Mouse (Mus musculus): ENCODE data around the gene P4ha2. TPM values are rescaled to one million over a fixed set of nuclear protein-coding genes. Genes with fewer than 3 reads are reported as not detected.
"Not testable (repeated sequence)": the region's sequence is repeated elsewhere in the genome, so short reads cannot be mapped to it uniquely, and the experiment has no call there.

The P4ha2 gene
- polyA plus RNA-seq, 1 experiment: 23.4 TPM

DNA sequence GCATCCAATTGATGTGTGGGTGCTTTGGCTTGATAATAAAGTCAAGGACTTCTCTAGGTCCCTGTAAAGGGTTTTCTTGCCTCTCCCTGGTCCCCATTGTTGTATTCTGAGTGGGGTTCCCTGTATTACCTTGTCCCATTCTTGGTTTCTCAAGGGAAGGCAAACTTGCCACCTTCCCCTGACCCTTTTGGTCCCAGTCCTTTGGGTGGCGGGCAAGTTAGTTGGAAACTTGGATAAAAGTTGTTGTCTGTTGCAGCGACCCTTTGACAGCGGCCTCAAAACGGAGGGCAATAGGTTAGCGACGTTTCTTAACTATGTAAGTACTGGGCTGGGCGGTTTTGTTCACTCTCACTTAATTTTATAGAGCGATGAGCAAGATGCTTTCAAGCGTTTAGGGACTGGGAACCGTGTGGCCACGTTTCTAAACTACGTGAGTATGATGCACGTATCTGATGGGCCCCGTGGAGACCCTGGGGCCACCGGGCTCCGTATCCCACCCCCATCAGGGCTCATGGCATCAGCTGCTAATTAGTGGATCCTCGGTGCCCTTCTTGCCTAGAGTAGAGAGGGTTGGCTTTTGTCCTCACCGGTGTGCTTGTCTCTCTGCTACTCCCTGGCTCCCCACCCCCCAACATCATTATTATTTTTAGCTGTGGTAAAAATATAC is 26.2 kb downstream of the P4ha2 start:
- TF ChIP-seq CTCF (conservative IDR thresholded peaks at IDR 0.05; ENCODE audit: insufficient read depth, insufficient read length, low read depth, low read length): no peak
- TF ChIP-seq POLR2A (IDR thresholded peaks at IDR 0.05; ENCODE audit: low read depth, low read length): no peak
- no peak overlapping the region for H3K27ac ChIP-seq (ENCODE audit: insufficient read depth, low read depth, low read length)
- H3K36me3 ChIP-seq (ENCODE audit: control insufficient read depth, insufficient read depth, low read length): no peaks in the 10 kb centered on the region; the same call in 1 of the 2 replicates
- 82% methylated on average over 18 of the region's 18 CpGs for WGBS
- DNase-seq: no peak
- no peaks in the 10 kb centered on the region for H3K4me1 ChIP-seq (ENCODE audit: control insufficient read depth, insufficient read depth, low read length)
- no peak overlapping the region for H3K4me3 ChIP-seq (ENCODE audit: insufficient read depth, low read depth, low read length)
- no peaks in the 10 kb centered on the region for H3K27me3 ChIP-seq (replicated peaks; ENCODE audit: control insufficient read depth, insufficient read depth, low read length)

DNA sequence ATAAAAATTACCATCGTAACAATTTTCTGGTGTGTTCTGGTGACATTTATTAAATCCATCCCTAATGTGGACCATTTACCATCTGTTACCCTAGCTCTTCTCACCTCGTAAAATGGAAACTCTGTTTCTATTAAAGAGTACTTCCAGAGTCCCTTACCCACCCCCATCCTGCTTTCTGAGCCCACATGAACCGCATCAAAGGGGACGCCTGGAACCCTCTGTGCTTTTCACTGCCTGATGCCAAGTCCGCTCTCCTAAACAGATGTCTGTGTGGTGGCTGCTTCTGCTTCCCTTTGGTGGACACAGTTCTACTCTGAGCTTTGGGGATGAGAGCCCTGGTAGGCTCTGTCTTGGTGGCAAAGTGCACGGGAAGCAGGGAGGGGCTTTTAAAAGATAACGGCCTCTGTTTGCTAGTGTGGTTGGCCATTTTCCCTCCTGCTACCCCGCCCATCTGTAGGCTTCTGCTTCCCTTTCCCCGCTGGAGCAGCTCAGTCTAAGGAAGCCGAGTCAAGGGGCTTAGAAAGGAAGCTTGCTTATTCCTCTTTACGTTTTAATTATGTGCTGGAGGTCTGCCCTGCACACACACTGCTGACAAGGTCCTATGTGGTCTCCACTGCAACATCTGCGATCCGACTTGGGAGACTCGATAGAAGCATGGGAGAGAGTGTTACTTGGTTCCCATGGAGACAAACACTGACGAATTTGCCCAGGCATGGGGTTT is 26.9 kb downstream of the P4ha2 start:
- Histone ChIP-seq H3K36me3 (ENCODE audit: control insufficient read depth, insufficient read depth, low read length) (no peaks in the 10 kb centered on the region; the same call in 1 of the 2 replicates), H3K27ac (ENCODE audit: insufficient read depth, low read depth, low read length) (no peak overlapping the region), H3K4me3 (ENCODE audit: insufficient read depth, low read depth, low read length) (no peak overlapping the region), H3K27me3 (replicated peaks; ENCODE audit: control insufficient read depth, insufficient read depth, low read length) (no peaks in the 10 kb centered on the region), H3K4me1 (ENCODE audit: control insufficient read depth, insufficient read depth, low read length) (no peaks in the 10 kb centered on the region)
- TF ChIP-seq POLR2A (IDR thresholded peaks at IDR 0.05; ENCODE audit: low read depth, low read length) (no peak), CTCF (conservative IDR thresholded peaks at IDR 0.05; ENCODE audit: insufficient read depth, insufficient read length, low read depth, low read length) (no peak)
- no peak for DNase-seq
- 58% methylated on average over 15 of the region's 15 CpGs for WGBS

DNA sequence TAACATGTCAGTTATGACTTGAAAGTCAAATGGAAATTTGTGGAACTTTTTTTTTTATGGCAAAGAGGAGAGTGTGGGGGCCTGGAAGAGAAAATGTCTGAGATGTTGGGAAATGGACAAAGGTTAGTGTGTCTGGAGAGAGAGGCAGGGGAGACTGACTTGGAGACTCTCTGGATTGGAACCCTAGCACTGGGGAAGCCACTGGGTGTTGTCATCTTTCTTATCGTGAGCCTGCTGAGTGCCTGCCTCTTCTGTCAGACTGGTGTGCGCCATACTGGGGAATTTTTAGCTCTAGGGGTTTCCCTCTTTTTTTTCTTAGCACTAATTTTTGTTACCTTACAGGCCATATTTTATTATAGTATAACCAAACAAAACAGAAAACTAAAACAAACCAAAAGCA is 27.5 kb downstream of the P4ha2 start:
- no peaks in the 10 kb centered on the region; the same call in 1 of the 2 replicates for H3K36me3 ChIP-seq (ENCODE audit: control insufficient read depth, insufficient read depth, low read length)
- H3K4me1 ChIP-seq (ENCODE audit: control insufficient read depth, insufficient read depth, low read length): no peaks in the 10 kb centered on the region
- TF ChIP-seq CTCF (conservative IDR thresholded peaks at IDR 0.05; ENCODE audit: insufficient read depth, insufficient read length, low read depth, low read length) (no peak), POLR2A (IDR thresholded peaks at IDR 0.05; ENCODE audit: low read depth, low read length) (no peak)
- no peak overlapping the region for H3K27ac ChIP-seq (ENCODE audit: insufficient read depth, low read depth, low read length)
- 79% methylated on average over 2 of the region's 2 CpGs for WGBS
- H3K27me3 ChIP-seq (replicated peaks; ENCODE audit: control insufficient read depth, insufficient read depth, low read length): no peaks in the 10 kb centered on the region
- DNase-seq: no peak
- no peak overlapping the region for H3K4me3 ChIP-seq (ENCODE audit: insufficient read depth, low read depth, low read length)

DNA sequence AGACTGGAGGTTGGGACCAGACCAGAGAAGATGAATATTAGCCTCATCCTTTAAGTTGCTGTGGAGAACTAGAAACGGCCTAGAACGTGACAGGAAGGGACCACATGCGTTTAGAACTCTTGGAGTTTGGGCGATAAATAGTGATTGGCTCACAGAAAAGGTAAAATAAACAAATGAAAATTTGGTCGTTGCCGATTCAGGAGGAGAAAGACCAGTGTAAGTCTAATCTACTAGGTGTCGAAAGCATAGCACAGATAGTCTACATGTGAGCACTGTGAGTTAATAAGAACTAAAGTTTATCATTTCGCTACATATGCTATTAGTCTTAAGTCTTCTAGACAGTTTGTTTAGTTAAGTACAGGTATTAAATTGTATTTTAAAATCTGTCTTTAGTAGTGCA is 30.1 kb downstream of the P4ha2 start:
- TF ChIP-seq CTCF (conservative IDR thresholded peaks at IDR 0.05; ENCODE audit: insufficient read depth, insufficient read length, low read depth, low read length) (no peak), POLR2A (IDR thresholded peaks at IDR 0.05; ENCODE audit: low read depth, low read length) (no peak)
- H3K4me3 ChIP-seq (ENCODE audit: insufficient read depth, low read depth, low read length): no peak overlapping the region
- no peak for DNase-seq
- H3K27ac ChIP-seq (ENCODE audit: insufficient read depth, low read depth, low read length): no peak overlapping the region
- WGBS: 91% methylated on average over 8 of the region's 8 CpGs
- no peaks in the 10 kb centered on the region for H3K4me1 ChIP-seq (ENCODE audit: control insufficient read depth, insufficient read depth, low read length)
- no peaks in the 10 kb centered on the region for H3K27me3 ChIP-seq (replicated peaks; ENCODE audit: control insufficient read depth, insufficient read depth, low read length)
- H3K36me3 ChIP-seq (ENCODE audit: control insufficient read depth, insufficient read depth, low read length): no peaks in the 10 kb centered on the region; the same call in 1 of the 2 replicates

DNA sequence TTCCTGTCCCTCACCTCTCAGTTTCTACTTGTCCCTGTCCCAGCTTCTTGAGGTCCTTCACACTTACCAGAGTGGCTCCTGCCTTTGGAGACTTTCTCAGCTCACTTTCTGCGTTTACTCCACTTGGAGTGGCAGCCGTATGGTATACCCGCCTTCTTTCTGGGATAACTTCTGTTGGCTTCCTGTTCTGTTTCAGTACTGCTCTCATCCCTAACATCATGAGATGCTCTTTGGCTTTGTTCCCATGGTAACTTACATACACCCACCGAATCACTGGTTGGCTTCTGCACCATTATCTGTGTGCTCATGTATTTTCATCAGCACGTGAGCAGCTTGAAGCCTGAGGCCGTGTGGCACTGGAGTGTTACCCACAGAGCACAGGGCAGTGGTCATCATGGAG is 30.8 kb downstream of the P4ha2 start:
- H3K27ac ChIP-seq (ENCODE audit: insufficient read depth, low read depth, low read length): no peak overlapping the region
- H3K4me3 ChIP-seq (ENCODE audit: insufficient read depth, low read depth, low read length): no peak overlapping the region
- H3K4me1 ChIP-seq (ENCODE audit: control insufficient read depth, insufficient read depth, low read length): no peaks in the 10 kb centered on the region
- DNase-seq: no peak
- no peaks in the 10 kb centered on the region; the same call in 1 of the 2 replicates for H3K36me3 ChIP-seq (ENCODE audit: control insufficient read depth, insufficient read depth, low read length)
- WGBS: 90% methylated on average over 6 of the region's 6 CpGs
- TF ChIP-seq CTCF (conservative IDR thresholded peaks at IDR 0.05; ENCODE audit: insufficient read depth, insufficient read length, low read depth, low read length) (no peak), POLR2A (IDR thresholded peaks at IDR 0.05; ENCODE audit: low read depth, low read length) (no peak)
- H3K27me3 ChIP-seq (replicated peaks; ENCODE audit: control insufficient read depth, insufficient read depth, low read length): no peaks in the 10 kb centered on the region

DNA sequence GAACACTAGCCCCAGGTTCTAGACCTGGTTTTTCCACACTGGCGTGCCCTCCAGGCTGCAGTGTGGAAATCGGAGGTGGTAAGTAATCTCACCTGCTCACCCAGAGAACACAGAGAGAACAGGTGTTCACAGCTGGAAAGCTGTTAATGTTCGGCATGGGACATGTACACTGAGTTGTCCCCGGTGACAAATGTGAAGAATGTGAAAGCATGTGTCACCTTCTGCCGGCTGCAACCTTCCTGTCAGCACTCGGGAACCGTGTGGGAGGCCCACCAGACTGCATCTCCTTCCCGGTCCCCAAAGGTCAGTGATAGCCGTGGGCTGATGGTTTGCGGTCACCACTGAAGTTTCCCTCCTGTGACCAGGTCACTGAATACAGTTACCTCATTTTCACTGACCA is 32.4 kb downstream of the P4ha2 start:
- no peaks in the 10 kb centered on the region for H3K36me3 ChIP-seq (ENCODE audit: control insufficient read depth, insufficient read depth, low read length)
- H3K27me3 ChIP-seq (replicated peaks; ENCODE audit: control insufficient read depth, insufficient read depth, low read length): no peaks in the 10 kb centered on the region
- H3K27ac ChIP-seq (ENCODE audit: insufficient read depth, low read depth, low read length): no peak overlapping the region
- H3K4me3 ChIP-seq (ENCODE audit: insufficient read depth, low read depth, low read length): no peak overlapping the region
- WGBS: 48% methylated on average over 10 of the region's 10 CpGs
- DNase-seq: no peak
- H3K4me1 ChIP-seq (ENCODE audit: control insufficient read depth, insufficient read depth, low read length): no peaks in the 10 kb centered on the region
- TF ChIP-seq CTCF (conservative IDR thresholded peaks at IDR 0.05; ENCODE audit: insufficient read depth, insufficient read length, low read depth, low read length) (no peak), POLR2A (IDR thresholded peaks at IDR 0.05; ENCODE audit: low read depth, low read length) (no peak)

DNA sequence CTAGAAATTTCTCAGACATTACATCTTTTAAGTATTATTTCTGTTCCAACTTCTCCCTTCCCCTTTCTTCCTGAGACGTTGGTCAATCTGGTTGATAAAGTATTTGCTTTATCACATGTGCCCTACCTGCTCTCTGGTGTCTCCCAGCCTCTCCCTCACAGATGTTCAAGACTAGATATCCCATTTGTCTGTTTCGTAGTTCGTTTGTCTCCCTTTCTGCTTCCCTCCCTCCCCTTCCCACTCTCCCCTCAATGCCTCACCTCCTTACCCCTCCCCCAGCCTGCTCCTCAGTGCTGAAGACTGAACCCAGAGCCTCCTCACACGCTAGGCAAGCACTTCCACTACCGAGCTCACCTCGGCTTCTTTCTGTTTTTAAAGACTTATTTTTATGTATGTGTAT is 35.0 kb downstream of the P4ha2 start:
- H3K36me3 ChIP-seq (ENCODE audit: control insufficient read depth, insufficient read depth, low read length): no peaks in the 10 kb centered on the region
- H3K27ac ChIP-seq (ENCODE audit: insufficient read depth, low read depth, low read length): no peak overlapping the region
- WGBS: 81% methylated on average over 6 of the region's 6 CpGs
- TF ChIP-seq CTCF (conservative IDR thresholded peaks at IDR 0.05; ENCODE audit: insufficient read depth, insufficient read length, low read depth, low read length): no peak
- TF ChIP-seq POLR2A (IDR thresholded peaks at IDR 0.05; ENCODE audit: low read depth, low read length): no peak
- no peak overlapping the region for H3K4me3 ChIP-seq (ENCODE audit: insufficient read depth, low read depth, low read length)
- H3K4me1 ChIP-seq (ENCODE audit: control insufficient read depth, insufficient read depth, low read length): no peaks in the 10 kb centered on the region
- H3K27me3 ChIP-seq (replicated peaks; ENCODE audit: control insufficient read depth, insufficient read depth, low read length): no peaks in the 10 kb centered on the region
- no peak for DNase-seq

DNA sequence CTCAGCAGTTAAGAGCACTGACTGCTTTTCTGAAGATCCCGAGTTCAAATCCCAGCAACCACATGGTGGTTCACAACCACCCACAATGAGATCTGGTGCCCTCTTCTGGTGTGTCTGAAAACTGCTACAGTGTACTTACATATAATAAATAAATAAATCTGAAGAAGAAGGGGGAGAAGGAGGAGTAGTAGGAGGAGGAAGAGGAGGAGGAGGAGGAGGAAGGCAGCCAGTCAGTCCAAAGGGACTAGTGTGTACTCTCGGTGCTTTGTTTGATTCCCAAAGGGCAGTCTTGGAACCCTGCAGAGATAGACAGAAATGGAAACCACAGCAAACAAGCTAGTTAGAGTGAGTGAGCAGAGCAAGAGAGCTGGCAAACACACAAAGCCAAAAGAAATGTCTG is 40.3 kb downstream of the P4ha2 start:
- not testable (repeated sequence) for DNase-seq; H3K36me3 ChIP-seq (ENCODE audit: control insufficient read depth, insufficient read depth, low read length); H3K27me3 ChIP-seq (replicated peaks; ENCODE audit: control insufficient read depth, insufficient read depth, low read length); H3K4me1 ChIP-seq (ENCODE audit: control insufficient read depth, insufficient read depth, low read length); H3K27ac ChIP-seq (ENCODE audit: insufficient read depth, low read depth, low read length); H3K4me3 ChIP-seq (ENCODE audit: insufficient read depth, low read depth, low read length)
- WGBS: 45% methylated on average over 2 of the region's 2 CpGs
